ENCODE assay signal across 9 mouse cellular contexts in genomic region chr6:128301458-128301857, GRCm38 (mm10). TPM values are rescaled to one million over a fixed set of nuclear protein-coding genes. Genes with fewer than 3 reads are reported as not detected.
DNase-seq lines count a peak whose midpoint lies in the region; ATAC-seq and TF ChIP-seq lines count a peak whose summit lies in the region.
"Had no signal": no experiment of that assay in that cellular context is flagged by ENCODE, and none has a peak within 500 bp of the region (broad histone marks: within the 10 kb centered on the region; RNA-seq: fewer than 3 reads in every experiment).

No protein-coding gene starts in this region.

- H3K9ac ChIP-seq in heart, adult 2 months (ENCODE audit: low read depth, low read length) = no peak overlapping the region
- no peak overlapping the region for H3K9ac ChIP-seq in lung, embryonic 15.5 days
- no peak overlapping the region for H3K9ac ChIP-seq in intestine, postnatal 0 days (ENCODE audit: low read depth, low read length)
- H3K9ac ChIP-seq in stomach, embryonic 16.5 days (ENCODE audit: low read length) = no peak overlapping the region

- no peaks in the 10 kb centered on the region for H3K36me3 ChIP-seq in heart, adult 2 months (ENCODE audit: control insufficient read depth, insufficient read depth, low read length)
- no peaks in the 10 kb centered on the region for H3K36me3 ChIP-seq in lung, embryonic 15.5 days
- H3K36me3 ChIP-seq in intestine, postnatal 0 days (ENCODE audit: control insufficient read depth, insufficient read depth) = no peaks in the 10 kb centered on the region
- H3K36me3 ChIP-seq in stomach, embryonic 16.5 days (ENCODE audit: control insufficient read depth, insufficient read depth, low read length) = no peaks in the 10 kb centered on the region

- no peaks in the 10 kb centered on the region for H3K9me3 ChIP-seq in lung, embryonic 15.5 days
- no peaks in the 10 kb centered on the region for H3K9me3 ChIP-seq in intestine, postnatal 0 days (ENCODE audit: control insufficient read depth)
- no peaks in the 10 kb centered on the region for H3K9me3 ChIP-seq in stomach, embryonic 16.5 days (replicated peaks; ENCODE audit: control insufficient read depth, low read length)

- 36% methylated on average over 11 of the region's 11 CpGs for WGBS in heart, adult 2 months
- WGBS in lung, embryonic 15.5 days = 28% methylated on average over 11 of the region's 11 CpGs
- WGBS in intestine, postnatal 0 days = 28% methylated on average over 11 of the region's 11 CpGs
- 32% methylated on average over 11 of the region's 11 CpGs for WGBS in stomach, embryonic 16.5 days

- TF ChIP-seq CTCF in heart, adult 2 months (IDR thresholded peaks at IDR 0.05) = no peak
- no peak for TF ChIP-seq CTCF in intestine, postnatal 0 days (IDR thresholded peaks at IDR 0.05; ENCODE audit: low read depth)

- no peak for ATAC-seq in lung, embryonic 15.5 days (ENCODE audit: borderline replicate concordance, extremely low read depth, low FRiP score, low TSS enrichment)
- ATAC-seq in intestine, postnatal 0 days = no peak
- no peak for ATAC-seq in stomach, embryonic 16.5 days (ENCODE audit: insufficient read depth, low FRiP score)

- peak overlapping the region; percentile 85 for H3K27ac ChIP-seq in heart, adult 2 months
- no peak overlapping the region for H3K27ac ChIP-seq in lung, embryonic 15.5 days
- no peak overlapping the region for H3K27ac ChIP-seq in intestine, postnatal 0 days (ENCODE audit: low read depth, low read length)
- no peak overlapping the region for H3K27ac ChIP-seq in stomach, embryonic 16.5 days (ENCODE audit: low read length)

- H3K4me3 ChIP-seq in heart, adult 2 months = no peak overlapping the region
- H3K4me3 ChIP-seq in lung, embryonic 15.5 days = peak overlapping the region; percentile 62; the same call in 1 of the 2 replicates
- H3K4me3 ChIP-seq in intestine, postnatal 0 days (ENCODE audit: low read depth, low read length) = peak overlapping the region; percentile 57
- H3K4me3 ChIP-seq in stomach, embryonic 16.5 days (replicated peaks; ENCODE audit: low read length) = peak overlapping the region; percentile 75

- no peak for DNase-seq in heart, adult 2 months
- DNase-seq in heart, adult 8-10 months (ENCODE audit: low spot score) = no peak
- DNase-seq in lung, postnatal 36 days = no peak
- DNase-seq in spleen, postnatal 36 days (ENCODE audit: low spot score in 2 of 2) = no peak
- DNase-seq in layer of hippocampus, postnatal 10 days (ENCODE audit: low spot score in 2 of 2) = no peak

- peaks cover 11% of the 10 kb centered on the region for H3K4me1 ChIP-seq in heart, adult 2 months (ENCODE audit: control insufficient read depth, insufficient read depth, low read length)
- peaks cover 30% of the 10 kb centered on the region for H3K4me1 ChIP-seq in lung, embryonic 15.5 days
- peaks cover 4% of the 10 kb centered on the region; the same call in 1 of the 2 replicates for H3K4me1 ChIP-seq in intestine, postnatal 0 days (replicated peaks; ENCODE audit: control insufficient read depth, insufficient read depth, low read length)
- H3K4me1 ChIP-seq in stomach, embryonic 16.5 days (ENCODE audit: control insufficient read depth, insufficient read depth, low read length) = peaks cover 19% of the 10 kb centered on the region

- no peaks in the 10 kb centered on the region for H3K79me2 ChIP-seq in heart, adult 2 months (replicated peaks; ENCODE audit: control insufficient read depth, insufficient read depth, low read length)

- TF ChIP-seq EP300 in heart, adult 2 months (IDR thresholded peaks at IDR 0.05; ENCODE audit: insufficient read depth, low read depth, low read length) = no peak

- intact Hi-C loops in heart, adult 2 months (cut with DNase I) = loop anchor here (2.0 to 10.0 kb wide), 3 partner anchors 21 to 327 kb away; no protein-coding TSS in a partner anchor

- H3K4me2 ChIP-seq in lung, embryonic 15.5 days = peak overlapping the region; percentile 89
- peak overlapping the region; percentile 97 for H3K4me2 ChIP-seq in intestine, postnatal 0 days (replicated peaks; ENCODE audit: low read depth)
- peak overlapping the region; percentile 81 for H3K4me2 ChIP-seq in stomach, embryonic 16.5 days (ENCODE audit: low read depth, low read length)

- no peaks in the 10 kb centered on the region for H3K27me3 ChIP-seq in heart, adult 2 months (ENCODE audit: control insufficient read depth, insufficient read depth, low read length)
- H3K27me3 ChIP-seq in lung, embryonic 15.5 days = peaks cover 14% of the 10 kb centered on the region; the same call in 1 of the 2 replicates
- H3K27me3 ChIP-seq in intestine, postnatal 0 days (replicated peaks; ENCODE audit: control insufficient read depth, insufficient read depth, low read length) = peaks cover 15% of the 10 kb centered on the region; the same call in 1 of the 2 replicates
- H3K27me3 ChIP-seq in stomach, embryonic 16.5 days (ENCODE audit: control insufficient read depth, insufficient read depth, low read length) = peaks cover 22% of the 10 kb centered on the region

- TF ChIP-seq POLR2A in heart, adult 2 months (IDR thresholded peaks at IDR 0.05; ENCODE audit: insufficient read depth, low read depth, low read length) = no peak

RNA-seq across cellular contexts. Expression of gene Tead4, which starts 0.8 kb away (rescaled TPM):
- total RNA-seq in heart, adult 2 months (2021) = 1 to 10 TPM; 3.3 to 3.7 TPM
- polyA plus RNA-seq in heart, adult 2 months (2012; rRNA removed) = 0.98 and 1.8 TPM in 2 replicates
- 1 to 10 TPM; 2.0 to 4.0 (median 3.1) TPM for total RNA-seq in heart, adult 8-10 months (2022)
- polyA plus RNA-seq in lung, embryonic 15.5 days (2015; fragmentation: Nextera tagmentation; extraction: Ambion mirVana) = 5.1 and 5.6 TPM in 2 replicates
- 1.4 and 1.5 TPM in 2 replicates for polyA plus RNA-seq in intestine, postnatal 0 days (2015; fragmentation: Nextera tagmentation; extraction: Ambion mirVana)
- polyA plus RNA-seq in stomach, embryonic 16.5 days (2015; fragmentation: Nextera tagmentation; extraction: Ambion mirVana) = 0.79 and 2.0 TPM in 2 replicates
- under 1 TPM; 0.82 to 0.91 TPM for total RNA-seq in layer of hippocampus, postnatal 10 days (2021)
- total RNA-seq: megakaryocyte-erythroid progenitor cell, adult 5-6 weeks had no signal

RNA-seq across cellular contexts. Expression of gene Tulp3, which starts 54.2 kb away (rescaled TPM):
- total RNA-seq in heart, adult 2 months (2021) = 1 to 10 TPM; 5.4 to 6.4 TPM
- 10.2 and 11.2 TPM in 2 replicates for polyA plus RNA-seq in heart, adult 2 months (2012; rRNA removed)
- 1 to 10 TPM; 6.6 to 9.9 (median 7.8) TPM for total RNA-seq in heart, adult 8-10 months (2022)
- polyA plus RNA-seq in lung, embryonic 15.5 days (2015; fragmentation: Nextera tagmentation; extraction: Ambion mirVana) = 16.6 and 21.6 TPM in 2 replicates
- 3.0 and 4.4 TPM in 2 replicates for polyA plus RNA-seq in intestine, postnatal 0 days (2015; fragmentation: Nextera tagmentation; extraction: Ambion mirVana)
- 13.8 TPM in 2 replicates for polyA plus RNA-seq in stomach, embryonic 16.5 days (2015; fragmentation: Nextera tagmentation; extraction: Ambion mirVana)
- total RNA-seq in layer of hippocampus, postnatal 10 days (2021) = 10 to 100 TPM; 23.2 to 24.2 TPM
